Mouse (Mus musculus): ENCODE measurements around the gene Ptp4a2. TPM values are rescaled to one million over a fixed set of nuclear protein-coding genes. Genes with fewer than 3 reads are reported as not detected.
"Not testable (repeated sequence)": the region's sequence is repeated elsewhere in the genome, so short reads cannot be mapped to it uniquely, and the experiment has no call there.

Gene Ptp4a2
- polyA plus RNA-seq, 1 experiment from 2014 or later, result 311 TPM

- peaks cover 10% of the 10 kb centered on the region for H3K4me1 ChIP-seq
- no peak overlapping the region for H3K4me3 ChIP-seq (replicated peaks)
- no peaks in the 10 kb centered on the region for H3K36me3 ChIP-seq
- no peak for ATAC-seq (replicated peaks; ENCODE audit: low FRiP score)
- 89% methylated on average over 9 of the region's 9 CpGs for WGBS
- H3K9me3 ChIP-seq (replicated peaks), result no peaks in the 10 kb centered on the region
- H3K27me3 ChIP-seq, result no peaks in the 10 kb centered on the region
- no peak overlapping the region for H3K9ac ChIP-seq
- H3K4me2 ChIP-seq, result no peak overlapping the region
- no peak overlapping the region for H3K27ac ChIP-seq
These were observed 49.4 kb downstream of the Ptp4a2 start for GRCm38 (mm10) chr4:129860456-129860855.

GRCm38 (mm10) chr4:129861400-129861799, 50.4 kb downstream of the Ptp4a2 start:
- 78% methylated on average over 8 of the region's 8 CpGs for WGBS
- no peaks in the 10 kb centered on the region for H3K36me3 ChIP-seq
- ATAC-seq (replicated peaks; ENCODE audit: low FRiP score), result no peak
- H3K9me3 ChIP-seq (replicated peaks), result no peaks in the 10 kb centered on the region
- 0 out of 2 replicates have a peak, but pooled peaks cover 2% of the 10 kb centered on the region for H3K4me1 ChIP-seq
- no peak overlapping the region for H3K27ac ChIP-seq
- no peak overlapping the region for H3K9ac ChIP-seq
- H3K27me3 ChIP-seq, result no peaks in the 10 kb centered on the region
- no peak overlapping the region for H3K4me3 ChIP-seq (replicated peaks)
- no peak overlapping the region for H3K4me2 ChIP-seq

- H3K4me2 ChIP-seq, result no peak overlapping the region
- no peaks in the 10 kb centered on the region for H3K9me3 ChIP-seq (replicated peaks)
- no peaks in the 10 kb centered on the region for H3K36me3 ChIP-seq
- no peak overlapping the region for H3K4me3 ChIP-seq (replicated peaks)
- no peak overlapping the region for H3K9ac ChIP-seq
- no peak overlapping the region for H3K27ac ChIP-seq
- WGBS, result 91% methylated on average over 3 of the region's 3 CpGs
- no peak for ATAC-seq (replicated peaks; ENCODE audit: low FRiP score)
- no peaks in the 10 kb centered on the region for H3K27me3 ChIP-seq
- no peaks in the 10 kb centered on the region for H3K4me1 ChIP-seq
These were observed 51.3 kb downstream of the Ptp4a2 start for GRCm38 (mm10) chr4:129862357-129862756.

- not testable (repeated sequence) for H3K9ac ChIP-seq; H3K27me3 ChIP-seq; H3K27ac ChIP-seq; H3K4me3 ChIP-seq (replicated peaks); H3K9me3 ChIP-seq (replicated peaks); H3K36me3 ChIP-seq; ATAC-seq (replicated peaks; ENCODE audit: low FRiP score); H3K4me2 ChIP-seq
- peaks cover 14% of the 10 kb centered on the region for H3K4me1 ChIP-seq
- WGBS, result 97% methylated on average over 5 of the region's 5 CpGs
These were observed 55.2 kb downstream of the Ptp4a2 start for GRCm38 (mm10) chr4:129866171-129866570.

- no peak for ATAC-seq (replicated peaks; ENCODE audit: low FRiP score)
- Histone ChIP-seq H3K4me1 (peaks cover 14% of the 10 kb centered on the region), H3K9ac (no peak overlapping the region), H3K27ac (no peak overlapping the region), H3K36me3 (no peaks in the 10 kb centered on the region), H3K4me3 (replicated peaks) (no peak overlapping the region), H3K4me2 (no peak overlapping the region), H3K9me3 (replicated peaks) (no peaks in the 10 kb centered on the region), H3K27me3 (no peaks in the 10 kb centered on the region)
- WGBS, result 44% methylated on average over 6 of the region's 6 CpGs
These were observed 57.2 kb downstream of the Ptp4a2 start for GRCm38 (mm10) chr4:129868211-129868610.

- Histone ChIP-seq H3K4me2 (no peak overlapping the region), H3K4me3 (replicated peaks) (no peak overlapping the region), H3K36me3 (no peaks in the 10 kb centered on the region), H3K9me3 (replicated peaks) (no peaks in the 10 kb centered on the region), H3K27me3 (no peaks in the 10 kb centered on the region), H3K4me1 (peaks cover 14% of the 10 kb centered on the region), H3K27ac (peak overlapping the region; percentile 19; the same call in 1 of the 2 replicates), H3K9ac (no peak overlapping the region)
- ATAC-seq (replicated peaks; ENCODE audit: low FRiP score), result peak; percentile 74
- 52% methylated on average over 6 of the region's 6 CpGs for WGBS
These were observed 59.5 kb downstream of the Ptp4a2 start for GRCm38 (mm10) chr4:129870483-129870882.

- Histone ChIP-seq H3K9me3 (replicated peaks) (no peaks in the 10 kb centered on the region), H3K27ac (no peak overlapping the region), H3K4me1 (peaks cover 24% of the 10 kb centered on the region), H3K9ac (no peak overlapping the region), H3K27me3 (no peaks in the 10 kb centered on the region), H3K36me3 (no peaks in the 10 kb centered on the region), H3K4me2 (no peak overlapping the region), H3K4me3 (replicated peaks) (no peak overlapping the region)
- no peak for ATAC-seq (replicated peaks; ENCODE audit: low FRiP score)
- WGBS, result 88% methylated on average over 9 of the region's 9 CpGs
These were observed 61.4 kb downstream of the Ptp4a2 start for GRCm38 (mm10) chr4:129872376-129872922.

- H3K9me3 ChIP-seq (replicated peaks), result no peaks in the 10 kb centered on the region
- H3K27ac ChIP-seq, result no peak overlapping the region
- ATAC-seq (replicated peaks; ENCODE audit: low FRiP score), result no peak
- 84% methylated on average over 10 of the region's 10 CpGs for WGBS
- H3K4me1 ChIP-seq, result peaks cover 28% of the 10 kb centered on the region
- no peaks in the 10 kb centered on the region for H3K36me3 ChIP-seq
- H3K4me2 ChIP-seq, result no peak overlapping the region
- no peak overlapping the region for H3K4me3 ChIP-seq (replicated peaks)
- no peaks in the 10 kb centered on the region for H3K27me3 ChIP-seq
- no peak overlapping the region for H3K9ac ChIP-seq
These were observed 63.8 kb downstream of the Ptp4a2 start for GRCm38 (mm10) chr4:129874805-129875204.

- no peaks in the 10 kb centered on the region for H3K9me3 ChIP-seq (replicated peaks)
- H3K27ac ChIP-seq, result no peak overlapping the region
- H3K4me1 ChIP-seq, result peaks cover 24% of the 10 kb centered on the region
- no peak overlapping the region for H3K4me3 ChIP-seq (replicated peaks)
- no peaks in the 10 kb centered on the region for H3K27me3 ChIP-seq
- 82% methylated on average over 11 of the region's 11 CpGs for WGBS
- H3K4me2 ChIP-seq, result no peak overlapping the region
- no peak overlapping the region for H3K9ac ChIP-seq
- no peaks in the 10 kb centered on the region for H3K36me3 ChIP-seq
- ATAC-seq (replicated peaks; ENCODE audit: low FRiP score), result no peak
These were observed 64.4 kb downstream of the Ptp4a2 start for GRCm38 (mm10) chr4:129875406-129875805.

- peaks cover 23% of the 10 kb centered on the region for H3K4me1 ChIP-seq
- H3K4me2 ChIP-seq, result peak overlapping the region; percentile 56
- H3K9ac ChIP-seq, result peak overlapping the region; percentile 25; the same call in 1 of the 2 replicates
- WGBS, result 16% methylated on average over 21 of the region's 21 CpGs
- H3K27me3 ChIP-seq, result no peaks in the 10 kb centered on the region
- H3K27ac ChIP-seq, result peak overlapping the region; percentile 80
- peak; percentile 91 for ATAC-seq (replicated peaks; ENCODE audit: low FRiP score)
- H3K4me3 ChIP-seq (replicated peaks), result peak overlapping the region; percentile 32
- no peaks in the 10 kb centered on the region for H3K36me3 ChIP-seq
- no peaks in the 10 kb centered on the region for H3K9me3 ChIP-seq (replicated peaks)
These were observed 66.1 kb downstream of the Ptp4a2 start for GRCm38 (mm10) chr4:129876831-129877764.

- H3K9ac ChIP-seq, result peak overlapping the region; percentile 25; the same call in 1 of the 2 replicates
- no peaks in the 10 kb centered on the region for H3K9me3 ChIP-seq (replicated peaks)
- H3K4me3 ChIP-seq (replicated peaks), result no peak overlapping the region
- peak overlapping the region; percentile 56 for H3K4me2 ChIP-seq
- H3K36me3 ChIP-seq, result no peaks in the 10 kb centered on the region
- no peak for ATAC-seq (replicated peaks; ENCODE audit: low FRiP score)
- no peaks in the 10 kb centered on the region for H3K27me3 ChIP-seq
- peaks cover 33% of the 10 kb centered on the region for H3K4me1 ChIP-seq
- peak overlapping the region; percentile 80 for H3K27ac ChIP-seq
- 68% methylated on average over 11 of the region's 11 CpGs for WGBS
These were observed 67.1 kb downstream of the Ptp4a2 start for GRCm38 (mm10) chr4:129877967-129878655.

GRCm38 (mm10) chr4:129878656-129879145, 67.7 kb downstream of the Ptp4a2 start:
- Histone ChIP-seq H3K4me2 (no peak overlapping the region), H3K27me3 (no peaks in the 10 kb centered on the region), H3K9me3 (replicated peaks) (no peaks in the 10 kb centered on the region), H3K36me3 (no peaks in the 10 kb centered on the region), H3K4me1 (peaks cover 35% of the 10 kb centered on the region), H3K4me3 (replicated peaks) (no peak overlapping the region), H3K27ac (no peak overlapping the region), H3K9ac (no peak overlapping the region)
- 76% methylated on average over 8 of the region's 8 CpGs for WGBS
- no peak for ATAC-seq (replicated peaks; ENCODE audit: low FRiP score)
